Mouse (Mus musculus): Measurements from ENCODE around the gene Morn4. TPM values are rescaled to one million over a fixed set of nuclear protein-coding genes. Genes with fewer than 3 reads are reported as not detected.

Morn4 gene
- polyA plus RNA-seq, 1 experiment = not detected

DNA sequence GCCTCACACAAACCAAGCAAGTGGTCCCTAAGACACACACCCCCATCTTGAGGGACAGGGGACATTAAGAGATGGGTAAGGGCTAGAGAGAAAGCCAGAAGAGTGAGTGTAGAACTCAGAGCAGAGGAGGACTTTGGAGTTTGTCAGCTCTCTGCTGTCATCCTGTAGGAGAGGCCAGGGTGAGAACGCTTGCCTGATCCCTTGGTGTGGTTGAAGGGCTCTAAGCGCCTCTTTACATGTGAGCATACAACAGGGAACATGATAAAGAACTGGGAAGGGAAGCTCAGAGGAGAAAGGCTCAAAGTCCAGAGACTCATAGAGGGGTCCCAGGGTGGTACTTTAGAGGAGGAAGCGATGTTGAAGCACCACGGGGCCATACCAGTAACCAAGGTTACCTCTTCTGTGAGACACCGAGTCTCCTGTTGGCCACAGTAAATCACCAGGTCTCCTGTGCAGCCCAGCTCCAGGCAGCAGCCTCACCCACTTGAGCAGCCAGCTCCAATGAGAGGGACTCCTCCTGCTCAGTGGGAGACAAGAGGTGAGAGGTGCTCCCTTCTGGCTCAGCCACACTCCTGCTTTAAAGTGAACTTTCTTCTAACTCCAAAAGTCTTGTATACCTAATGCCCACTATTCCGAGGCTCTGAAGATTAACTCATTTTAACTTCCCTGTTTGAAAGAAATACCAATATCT, 29.3 kb downstream of the Morn4 start:
- WGBS = 89% methylated on average over 6 of the region's 6 CpGs
- Histone ChIP-seq H3K27ac (ENCODE audit: insufficient read depth, low read depth, low read length) (no peak overlapping the region), H3K4me3 (ENCODE audit: insufficient read depth, low read depth, low read length) (no peak overlapping the region), H3K4me1 (ENCODE audit: control insufficient read depth, insufficient read depth, low read length) (no peaks in the 10 kb centered on the region)
- TF ChIP-seq POLR2A (IDR thresholded peaks at IDR 0.05; ENCODE audit: insufficient read depth, low read depth, low read length) (no peak), CTCF (IDR thresholded peaks at IDR 0.05; ENCODE audit: insufficient read depth, low read depth, low read length) (no peak)

DNA sequence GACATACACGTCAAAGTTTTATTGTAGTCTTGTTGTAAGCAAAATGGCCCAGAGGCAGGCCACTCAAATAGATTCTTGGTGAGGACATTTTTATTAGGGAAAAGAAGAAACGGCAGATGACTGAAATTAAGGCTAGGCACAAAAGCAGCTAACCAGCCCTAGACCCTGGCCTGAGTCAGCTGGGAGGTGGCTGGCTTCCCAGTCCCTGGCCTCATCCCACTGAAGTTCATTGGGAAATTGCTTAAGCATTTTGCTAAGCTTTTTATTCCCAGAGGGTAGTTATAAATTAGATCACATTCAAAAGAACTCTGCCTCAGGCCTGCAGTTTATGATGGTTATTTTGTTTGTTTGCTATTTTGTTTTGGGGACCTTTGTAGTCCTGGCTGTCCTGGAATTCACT, 30.3 kb downstream of the Morn4 start:
- no peak overlapping the region for H3K4me3 ChIP-seq (ENCODE audit: insufficient read depth, low read depth, low read length)
- H3K27ac ChIP-seq (ENCODE audit: insufficient read depth, low read depth, low read length) = no peak overlapping the region
- WGBS = 76% methylated on average over 2 of the region's 2 CpGs
- TF ChIP-seq CTCF (IDR thresholded peaks at IDR 0.05; ENCODE audit: insufficient read depth, low read depth, low read length) = no peak
- H3K4me1 ChIP-seq (ENCODE audit: control insufficient read depth, insufficient read depth, low read length) = no peaks in the 10 kb centered on the region

- no peak overlapping the region for H3K4me3 ChIP-seq (ENCODE audit: insufficient read depth, low read depth, low read length)
- 76% methylated on average over 6 of the region's 6 CpGs for whole genome bisulfite sequencing
- H3K27ac ChIP-seq (ENCODE audit: insufficient read depth, low read depth, low read length) = no peak overlapping the region
- TF ChIP-seq POLR2A (IDR thresholded peaks at IDR 0.05; ENCODE audit: insufficient read depth, low read depth, low read length) = no peak
- no peak for TF ChIP-seq CTCF (IDR thresholded peaks at IDR 0.05; ENCODE audit: insufficient read depth, low read depth, low read length)
- H3K4me1 ChIP-seq (ENCODE audit: control insufficient read depth, insufficient read depth, low read length) = no peaks in the 10 kb centered on the region
Measured at GRCm38 (mm10) chr19:42054255-42054654, 31.9 kb downstream of the Morn4 start.

- no peak within 1 kb of the TSS for H3K27ac ChIP-seq (ENCODE audit: insufficient read depth, low read depth, low read length)
- H3K4me3 ChIP-seq (ENCODE audit: insufficient read depth, low read depth, low read length) = no peak within 1 kb of the TSS
- 81% methylated on average over 4 of the region's 4 CpGs for WGBS
- no peak for TF ChIP-seq CTCF (IDR thresholded peaks at IDR 0.05; ENCODE audit: insufficient read depth, low read depth, low read length)
- TF ChIP-seq POLR2A (IDR thresholded peaks at IDR 0.05; ENCODE audit: insufficient read depth, low read depth, low read length) = no peak
- no peaks in the 10 kb centered on the region for H3K4me1 ChIP-seq (ENCODE audit: control insufficient read depth, insufficient read depth, low read length)
Measured at GRCm38 (mm10) chr19:42051948-42052347, 34.2 kb downstream of the Morn4 start, which contains the start of gene 4933411K16Rik. 4933411K16Rik (plus strand) TSS chr19:42052248.

- Histone ChIP-seq H3K4me3 (ENCODE audit: insufficient read depth, low read depth, low read length) (no peak overlapping the region), H3K4me1 (ENCODE audit: control insufficient read depth, insufficient read depth, low read length) (no peaks in the 10 kb centered on the region), H3K27ac (ENCODE audit: insufficient read depth, low read depth, low read length) (no peak overlapping the region)
- 81% methylated on average over 3 of the region's 3 CpGs for WGBS
- TF ChIP-seq CTCF (IDR thresholded peaks at IDR 0.05; ENCODE audit: insufficient read depth, low read depth, low read length) = no peak
- TF ChIP-seq POLR2A (IDR thresholded peaks at IDR 0.05; ENCODE audit: insufficient read depth, low read depth, low read length) = no peak
Measured at GRCm38 (mm10) chr19:42051351-42051750, 34.8 kb downstream of the Morn4 start.

DNA sequence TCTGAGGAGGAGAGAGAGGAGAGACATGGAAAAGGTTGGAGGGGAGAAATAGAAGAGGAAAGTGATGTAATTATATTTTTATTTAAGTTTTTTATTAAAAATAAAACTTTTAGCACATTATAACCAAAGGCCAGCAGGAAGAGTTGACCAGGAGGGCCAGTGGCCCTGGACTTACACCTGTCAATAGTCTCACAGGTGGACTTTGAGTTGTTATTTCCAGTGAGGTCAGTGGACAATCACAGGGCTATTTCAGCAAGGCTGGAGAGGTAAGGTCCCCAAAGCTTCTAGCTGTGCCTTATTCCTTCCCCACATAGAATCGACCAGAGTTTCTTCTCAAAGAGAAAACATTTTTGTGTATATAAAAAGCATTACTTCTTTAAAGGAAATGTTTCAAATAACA, 35.9 kb downstream of the Morn4 start:
- Histone ChIP-seq H3K4me1 (ENCODE audit: control insufficient read depth, insufficient read depth, low read length) (0 out of 2 replicates have a peak, but pooled peaks cover 6% of the 10 kb centered on the region), H3K27ac (ENCODE audit: insufficient read depth, low read depth, low read length) (no peak overlapping the region), H3K4me3 (ENCODE audit: insufficient read depth, low read depth, low read length) (no peak overlapping the region)
- 84% methylated on average over 1 of the region's 1 CpGs for WGBS
- TF ChIP-seq CTCF (IDR thresholded peaks at IDR 0.05; ENCODE audit: insufficient read depth, low read depth, low read length) (no peak), POLR2A (IDR thresholded peaks at IDR 0.05; ENCODE audit: insufficient read depth, low read depth, low read length) (no peak)

GRCm38 (mm10) chr19:42045269-42046102, 40.7 kb downstream of the Morn4 start, which contains the start of gene Hoga1:
Hoga1 (plus strand) TSS chr19:42045610.
- 32% methylated on average over 23 of the region's 23 CpGs for whole genome bisulfite sequencing
- no peak within 1 kb of the TSS for H3K27ac ChIP-seq (ENCODE audit: insufficient read depth, low read depth, low read length)
- no peak; the same call in 1 of the 2 replicates for TF ChIP-seq CTCF (IDR thresholded peaks at IDR 0.05; ENCODE audit: insufficient read depth, low read depth, low read length)
- no peak for TF ChIP-seq POLR2A (IDR thresholded peaks at IDR 0.05; ENCODE audit: insufficient read depth, low read depth, low read length)
- no peak within 1 kb of the TSS for H3K4me3 ChIP-seq (ENCODE audit: insufficient read depth, low read depth, low read length)
- 0 out of 2 replicates have a peak, but pooled peaks cover 6% of the 10 kb centered on the region for H3K4me1 ChIP-seq (ENCODE audit: control insufficient read depth, insufficient read depth, low read length)

GRCm38 (mm10) chr19:42043988-42044387, 42.2 kb downstream of the Morn4 start:
- H3K4me3 ChIP-seq (ENCODE audit: insufficient read depth, low read depth, low read length) = no peak overlapping the region
- H3K27ac ChIP-seq (ENCODE audit: insufficient read depth, low read depth, low read length) = no peak overlapping the region
- WGBS = 96% methylated on average over 6 of the region's 6 CpGs
- TF ChIP-seq CTCF (IDR thresholded peaks at IDR 0.05; ENCODE audit: insufficient read depth, low read depth, low read length) (no peak), POLR2A (IDR thresholded peaks at IDR 0.05; ENCODE audit: insufficient read depth, low read depth, low read length) (no peak)
- 0 out of 2 replicates have a peak, but pooled peaks cover 6% of the 10 kb centered on the region for H3K4me1 ChIP-seq (ENCODE audit: control insufficient read depth, insufficient read depth, low read length)

DNA sequence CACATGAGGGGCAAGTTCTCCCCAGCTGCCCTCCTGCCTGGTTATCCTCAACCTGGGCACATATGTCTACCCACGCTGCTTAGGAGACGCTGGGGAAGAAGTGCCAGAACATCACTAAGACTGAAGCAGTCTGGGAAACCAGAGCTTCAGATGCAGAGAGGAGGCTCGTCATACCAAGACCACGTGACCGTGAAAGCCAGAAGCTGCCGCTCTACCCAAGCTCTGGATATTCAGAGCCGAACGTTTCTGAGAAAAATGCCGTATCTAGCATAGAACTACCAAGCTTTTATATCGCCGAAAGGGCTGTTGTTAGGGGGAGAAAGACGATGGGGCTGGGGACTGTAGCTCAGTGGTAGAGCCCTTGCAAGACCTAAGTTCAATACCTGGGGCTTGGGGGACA, 47.8 kb downstream of the Morn4 start:
- TF ChIP-seq POLR2A (IDR thresholded peaks at IDR 0.05; ENCODE audit: insufficient read depth, low read depth, low read length) (no peak), CTCF (IDR thresholded peaks at IDR 0.05; ENCODE audit: insufficient read depth, low read depth, low read length) (no peak)
- no peak overlapping the region for H3K4me3 ChIP-seq (ENCODE audit: insufficient read depth, low read depth, low read length)
- no peak overlapping the region for H3K27ac ChIP-seq (ENCODE audit: insufficient read depth, low read depth, low read length)
- H3K4me1 ChIP-seq (ENCODE audit: control insufficient read depth, insufficient read depth, low read length) = peaks cover 24% of the 10 kb centered on the region
- 90% methylated on average over 12 of the region's 12 CpGs for WGBS

All from olfactory bulb, adult 2 months (tissue).